Mouse (Mus musculus): ENCODE data around the gene Rad23a. TPM values are rescaled to one million over a fixed set of nuclear protein-coding genes. Genes with fewer than 3 reads are reported as not detected.
A peak's percentile ranks its signal among the peaks of the same experiment; 100 is the strongest.
"Not testable (repeated sequence)": the region's sequence is repeated elsewhere in the genome, so short reads cannot be mapped to it uniquely, and the experiment has no call there.

Rad23a gene
- total RNA-seq, 2 experiments from 2014 or later: 63.8 to 77.0 TPM

DNA sequence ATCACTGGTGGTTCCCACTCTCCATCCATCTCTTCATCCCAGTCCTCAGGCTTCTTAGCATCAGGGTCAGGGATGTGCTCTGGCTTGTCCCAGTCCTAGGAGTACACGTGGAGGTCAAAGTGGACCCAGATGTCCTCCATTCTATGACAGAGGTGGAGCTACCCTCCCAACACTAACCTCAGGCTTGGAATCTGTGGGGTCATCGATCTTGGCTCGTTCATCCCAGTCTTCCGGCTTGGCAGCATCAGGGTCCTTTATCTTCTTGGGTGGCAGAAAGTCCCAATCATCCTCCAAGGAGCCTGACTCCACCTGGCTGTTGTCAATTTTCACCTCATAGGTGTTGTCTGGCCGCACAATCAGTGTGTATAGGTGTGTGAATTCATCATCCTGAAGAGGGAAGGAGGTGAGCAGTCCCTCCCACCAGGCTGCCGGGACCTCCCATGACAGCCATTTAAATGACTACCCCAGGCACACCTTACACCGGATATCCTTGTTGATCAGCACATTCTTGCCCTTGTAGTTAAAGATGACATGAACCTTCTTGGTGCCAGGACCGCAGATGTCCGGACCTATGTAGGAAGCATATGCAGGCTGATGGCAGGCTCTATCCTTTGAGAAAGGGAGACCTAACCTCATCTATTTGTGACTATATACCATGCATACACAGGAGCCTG is 4.1 kb upstream of the Rad23a start:
- DNase-seq (ENCODE audit: low spot score in 2 of 2): no peak

- DNase-seq (ENCODE audit: low spot score in 2 of 2): no peak
Observed at GRCm38 (mm10) chr8:84841514-84841913, 1.0 kb upstream of the Rad23a start.

- no peak for DNase-seq (ENCODE audit: low spot score in 2 of 2)
Observed at GRCm38 (mm10) chr8:84839875-84840247, 604 bp downstream of the Rad23a start.

DNA sequence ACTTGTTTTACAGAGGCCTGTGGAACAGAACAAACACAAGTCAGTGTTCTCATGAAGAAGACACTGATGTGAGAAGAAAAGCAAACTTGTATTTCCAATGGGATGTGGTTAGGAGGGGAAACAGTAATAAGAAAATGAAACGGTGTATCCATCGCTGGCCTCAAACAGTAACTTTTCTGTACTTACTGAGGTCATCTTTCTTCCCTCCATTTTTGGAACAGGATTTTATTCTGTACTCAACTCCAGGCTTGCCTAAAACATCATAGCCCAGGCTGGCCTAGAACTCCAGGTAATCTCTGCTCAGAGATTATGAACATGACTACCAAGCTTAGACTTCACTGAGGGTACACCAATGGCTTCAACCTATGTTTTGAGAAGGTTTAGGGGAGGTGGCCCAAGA is 1.1 kb downstream of the Rad23a start:
- no peak for DNase-seq (ENCODE audit: low spot score in 2 of 2)

GRCm38 (mm10) chr8:84838513-84838912 is 2.0 kb downstream of the Rad23a start:
- no peak for DNase-seq (ENCODE audit: low spot score in 2 of 2)

GRCm38 (mm10) chr8:84837912-84838470 is 2.5 kb downstream of the Rad23a start:
- no peak for DNase-seq (ENCODE audit: low spot score in 2 of 2)

DNA sequence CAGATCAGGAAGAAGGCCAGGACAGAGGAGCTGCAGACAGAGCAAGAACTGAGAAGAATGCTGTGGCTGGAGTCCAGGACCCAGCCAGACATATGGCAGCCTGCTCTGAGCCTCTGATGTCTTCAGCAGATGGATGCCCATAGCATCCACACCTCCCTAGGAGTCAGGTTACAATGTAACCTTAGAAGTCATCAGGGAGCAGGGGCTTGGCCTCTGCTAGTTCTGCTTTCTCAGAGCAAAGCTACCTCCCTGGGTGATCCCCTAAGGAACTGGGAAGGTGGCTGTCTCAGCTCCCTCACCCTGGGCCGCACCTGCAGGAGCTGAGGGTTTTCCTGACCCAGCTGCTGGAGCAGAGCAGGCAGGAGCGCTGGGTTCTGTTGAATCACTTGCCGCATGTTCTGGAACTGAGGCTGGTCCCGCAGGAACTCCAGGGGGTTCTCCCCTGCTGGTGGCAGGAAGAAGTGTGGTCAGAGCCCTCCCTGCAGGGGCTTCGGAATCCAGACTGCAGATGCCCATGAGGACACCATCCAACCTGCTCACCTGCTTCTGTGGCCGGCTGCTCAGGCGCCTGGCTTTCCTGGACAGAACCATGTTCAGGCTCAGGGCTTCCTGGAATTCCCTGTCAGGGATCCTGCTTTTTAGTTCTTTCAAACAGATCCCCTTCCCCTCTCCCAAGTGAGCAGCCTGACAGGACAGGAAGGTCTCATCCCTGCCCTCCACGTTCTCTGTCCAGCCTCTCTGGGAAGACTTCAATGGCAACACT is 3.1 kb downstream of the Rad23a start:
- no peak for DNase-seq (ENCODE audit: low spot score in 2 of 2)

DNA sequence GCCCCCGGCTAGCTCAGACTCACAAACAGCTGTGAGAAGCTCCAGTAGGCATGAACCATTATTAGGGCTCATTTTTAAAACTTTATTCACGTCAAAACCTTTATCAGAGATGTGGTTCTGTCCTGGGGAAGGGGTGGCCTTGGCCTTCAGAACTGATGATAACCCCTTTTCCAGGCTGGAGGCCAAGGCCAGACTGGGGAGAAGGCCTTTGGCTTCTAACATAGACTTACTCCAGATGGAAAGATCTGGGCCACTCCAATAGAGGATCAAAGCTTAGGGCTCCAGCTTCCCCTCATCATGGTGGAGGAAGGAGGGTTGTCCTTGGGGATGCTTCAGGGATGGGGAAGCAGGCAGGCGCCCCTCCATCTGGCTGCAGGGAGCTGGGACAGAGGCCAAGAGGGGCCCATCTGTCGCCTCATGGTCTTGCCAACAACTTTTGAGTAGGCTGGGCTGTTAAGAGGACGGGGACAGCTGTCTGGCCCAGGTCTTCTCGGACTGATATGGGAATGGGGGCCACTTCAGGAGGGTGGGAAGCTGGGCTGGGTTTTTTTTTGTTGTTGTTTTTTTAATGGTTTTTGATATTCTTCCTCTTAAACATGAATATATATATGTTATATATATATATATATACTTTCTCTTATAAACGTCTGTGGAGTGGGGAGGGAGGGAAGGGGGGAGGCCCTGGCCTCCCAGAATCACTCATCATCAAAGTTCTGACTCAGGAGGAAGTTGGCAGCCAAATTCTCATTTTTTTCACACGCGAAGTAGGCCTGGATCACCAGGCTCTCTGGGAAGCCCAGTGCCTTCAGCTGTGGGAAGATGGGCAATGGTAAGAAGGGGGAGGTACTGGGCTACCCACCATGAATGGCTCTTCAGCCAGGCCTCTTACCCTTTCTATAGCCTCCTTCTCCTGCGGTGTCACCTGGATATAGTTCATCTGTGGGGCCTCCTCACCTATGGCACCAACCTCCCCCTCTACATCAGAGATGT is 5.3 kb downstream of the Rad23a start:
- DNase-seq (ENCODE audit: low spot score in 2 of 2): peak; percentile 87 to 93

GRCm38 (mm10) chr8:84834002-84834865 is 6.2 kb downstream of the Rad23a start:
- DNase-seq (ENCODE audit: low spot score in 2 of 2): peak in 1 of 2 experiments; percentile 30

DNA sequence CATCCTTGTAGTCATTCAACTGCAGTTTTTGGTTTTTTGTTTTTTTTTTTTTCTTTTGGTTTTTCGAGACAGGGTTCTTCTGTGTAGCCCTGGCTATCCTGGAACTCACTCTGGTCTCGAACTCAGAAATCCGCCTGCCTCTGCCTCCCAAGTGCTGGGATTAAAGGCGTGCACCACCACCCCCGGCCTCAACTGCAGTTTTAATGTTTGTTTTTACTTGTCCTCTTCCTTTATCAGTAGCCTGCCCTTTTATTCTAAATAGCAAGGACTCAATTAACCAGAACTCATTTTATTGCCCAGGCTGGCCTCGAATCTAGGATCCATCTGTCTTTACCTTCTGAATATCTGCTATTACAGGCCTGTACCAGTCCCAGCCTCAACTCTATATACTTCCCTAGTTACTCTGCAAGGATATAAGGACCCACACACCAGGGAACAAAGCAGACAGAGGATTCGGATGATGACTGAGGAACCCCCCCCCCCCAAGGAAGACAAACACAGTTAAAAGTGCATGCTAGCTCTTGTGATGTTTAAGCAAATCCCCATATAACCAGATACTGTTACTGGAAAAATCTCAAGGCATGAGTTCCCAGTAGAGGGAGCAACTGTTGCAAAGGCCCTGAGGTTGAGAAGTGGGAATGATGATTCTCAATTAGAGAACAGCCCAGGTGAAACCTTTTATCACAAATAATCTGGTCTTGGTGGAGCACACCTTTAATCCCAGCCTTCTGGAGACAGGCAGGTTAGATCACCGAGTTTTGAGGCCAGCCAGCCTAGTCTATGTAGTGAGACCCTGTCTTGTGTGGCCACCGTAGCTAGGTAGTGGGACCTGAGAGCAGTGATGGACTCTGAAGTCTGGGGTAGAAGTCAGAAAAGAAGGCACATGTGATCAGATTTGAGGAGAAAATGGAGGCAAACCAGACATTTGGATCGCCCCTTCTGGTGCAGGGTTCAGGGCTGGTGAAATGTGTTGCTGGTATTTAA is 7.4 kb downstream of the Rad23a start:
- DNase-seq (ENCODE audit: low spot score in 2 of 2): no peak

GRCm38 (mm10) chr8:84832034-84832717 is 8.3 kb downstream of the Rad23a start:
- peak; percentile 45 to 81 for DNase-seq (ENCODE audit: low spot score in 2 of 2)

DNA sequence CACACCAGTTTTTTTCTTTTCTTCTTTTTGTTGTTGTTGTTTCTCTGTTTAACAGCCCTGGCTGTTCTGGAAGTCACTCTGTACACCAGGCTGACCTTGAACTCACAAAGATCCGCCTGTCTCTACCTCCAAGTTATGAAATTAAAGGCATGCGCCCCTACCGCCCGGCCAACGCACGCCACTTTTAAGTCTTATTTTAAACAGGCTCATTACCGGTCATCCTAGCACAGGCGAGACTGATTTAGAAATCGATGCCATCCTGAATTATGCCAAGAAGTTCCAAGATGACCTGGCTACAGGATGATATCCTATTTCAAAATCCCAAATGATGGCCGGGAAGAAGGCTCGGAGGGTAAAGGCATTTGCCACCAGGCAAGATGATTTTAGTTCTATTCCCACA is 9.0 kb downstream of the Rad23a start, which contains the start of gene Gadd45gip1:
TSS of gene Gadd45gip1 (plus strand) at position 33 of the 400 bp plus-strand sequence.
- DNase-seq (ENCODE audit: low spot score in 2 of 2): no peak

- DNase-seq (ENCODE audit: low spot score in 2 of 2): not testable (repeated sequence)
Observed at GRCm38 (mm10) chr8:84826518-84826917, 13.9 kb downstream of the Rad23a start.

GRCm38 (mm10) chr8:84825636-84826035 is 14.8 kb downstream of the Rad23a start:
- no peak for DNase-seq (ENCODE audit: low spot score in 2 of 2)

DNA sequence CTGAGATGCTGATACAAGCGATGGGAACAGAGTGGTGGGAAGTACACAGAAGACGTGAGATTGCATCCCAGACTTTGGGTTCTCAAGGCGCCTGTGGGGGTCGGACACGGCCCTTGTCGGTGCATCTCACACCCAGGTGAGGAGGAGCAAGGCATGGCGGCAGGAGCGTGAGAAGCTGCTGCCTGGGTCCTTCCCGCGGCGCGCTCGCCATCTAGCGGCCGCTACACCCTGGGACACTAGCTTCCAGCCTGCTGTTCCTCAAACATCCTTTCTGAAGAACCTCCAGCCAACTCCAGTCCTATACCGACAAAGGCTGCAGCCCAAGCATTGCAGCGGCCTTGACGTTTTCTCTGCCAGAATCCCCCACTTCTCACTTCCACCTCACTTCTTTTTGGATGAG is 16.8 kb downstream of the Rad23a start:
- DNase-seq (ENCODE audit: low spot score in 2 of 2): no peak

DNA sequence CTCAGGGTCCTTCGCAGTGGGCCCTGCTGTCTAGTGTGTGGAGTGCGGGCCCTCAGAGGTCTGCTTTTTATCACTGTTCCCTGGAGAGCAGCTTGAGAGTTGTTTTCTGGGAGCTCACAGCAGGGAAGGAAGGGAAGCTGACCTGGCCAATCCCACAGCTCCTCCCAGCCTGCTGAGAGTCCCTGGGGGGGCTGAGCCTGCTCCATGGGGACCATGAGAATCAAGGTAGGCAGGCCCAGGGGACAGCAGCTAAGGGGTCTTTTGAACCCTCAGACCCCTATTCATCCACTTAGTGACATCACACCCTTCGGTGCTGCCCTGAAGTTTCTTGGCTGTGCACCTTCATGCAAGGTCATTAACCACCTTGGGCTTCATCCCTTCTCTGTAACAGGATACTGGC is 17.7 kb downstream of the Rad23a start, which contains the start of gene Dand5:
TSS of gene Dand5 (minus strand) at position 101 of the 400 bp plus-strand sequence.
- DNase-seq (ENCODE audit: low spot score in 2 of 2): no peak

- DNase-seq (ENCODE audit: low spot score in 2 of 2): no peak
Observed at GRCm38 (mm10) chr8:84816117-84816516, 24.3 kb downstream of the Rad23a start.

GRCm38 (mm10) chr8:84815547-84815946 is 24.9 kb downstream of the Rad23a start:
- DNase-seq (ENCODE audit: low spot score in 2 of 2): peak; percentile 91 to 98

All from layer of hippocampus, adult 18-20 months (tissue).